Mouse (Mus musculus) forebrain, embryonic 16.5 days (tissue): ENCODE data around the gene Pigv. TPM values are rescaled to one million over a fixed set of nuclear protein-coding genes. Genes with fewer than 3 reads are reported as not detected.

Source experiments
- ATAC-seq: fragments of 200-750 bp; cut with Nextera tagmentation; 2 replicates; pipeline ENCODE4 v1.8.0; 2017; ENCODE audit warnings: mild to moderate bottlenecking, moderate library complexity
- H3K27ac ChIP-seq: fragments of 300-500 bp; sonication (generic); 2 replicates; pipeline ENCODE4 v1.5.1; 2014; ENCODE audit warnings: low read length, control low read depth
- H3K27me3 ChIP-seq: fragments of 300-500 bp; sonication (generic); replicated peaks from 2 replicates; pipeline ENCODE4 v1.6.1; 2014; ENCODE audit warnings: low read length; ENCODE audit not compliant: control insufficient read depth, insufficient read depth
- H3K36me3 ChIP-seq: fragments of 300-500 bp; sonication (generic); 2 replicates; pipeline ENCODE4 v1.6.1; 2014; ENCODE audit not compliant: control insufficient read depth, insufficient read depth
- H3K4me1 ChIP-seq: fragments of 300-500 bp; sonication (generic); replicated peaks from 2 replicates; pipeline ENCODE4 v1.6.1; 2014; ENCODE audit warnings: low read length; ENCODE audit not compliant: control insufficient read depth, insufficient read depth
- H3K4me2 ChIP-seq: fragments of 300-500 bp; sonication (generic); 2 replicates; pipeline ENCODE4 v1.6.1; 2014; ENCODE audit warnings: mild to moderate bottlenecking, low read length, control low read depth
- H3K4me3 ChIP-seq: fragments of 300-500 bp; sonication (generic); replicated peaks from 2 replicates; pipeline ENCODE4 v1.5.1; 2014; ENCODE audit warnings: mild to moderate bottlenecking, low read length, control low read depth
- H3K9ac ChIP-seq: fragments of 300-500 bp; sonication (generic); replicated peaks from 2 replicates; pipeline ENCODE4 v1.6.1; 2014; ENCODE audit warnings: low read depth, low read length, control low read depth
- H3K9me3 ChIP-seq: fragments of 300-500 bp; sonication (generic); 2 replicates; pipeline ENCODE4 v1.6.1; 2016; ENCODE audit warnings: low read length; ENCODE audit not compliant: control insufficient read depth
- WGBS: fragments of 180-500 bp; shearing (Covaris S2); extraction: QIAGEN DNeasy Blood & Tissue Kit; methylation state at CpG from one replicate; pipeline ENCODE4 v1.1.7; 2014; 5-methylcytosine and 5-hydroxymethylcytosine counted together
- polyA plus RNA-seq: library from polyadenylated mRNA; unstranded; fragments of >200 nt; fragmentation: Nextera tagmentation; extraction: Ambion mirVana; gene quantifications from 2 replicates; pipeline ENCODE4 v1.2.1, GENCODE M21; 2015

Pigv gene
- polyA plus RNA-seq, 1 experiment from 2014 or later, result 14.7 TPM

GRCm38 (mm10) chr4:133632483-133633327 lies 39.7 kb downstream of the Pigv start:
- Histone ChIP-seq H3K4me1 (peaks cover 17% of the 10 kb centered on the region), H3K27me3 (no peaks in the 10 kb centered on the region), H3K4me2 (peak overlapping the region; percentile 93), H3K27ac (peak overlapping the region; percentile 84), H3K9me3 (no peaks in the 10 kb centered on the region), H3K9ac (peak overlapping the region; percentile 94), H3K36me3 (no peaks in the 10 kb centered on the region), H3K4me3 (peak overlapping the region; percentile 77)
- ATAC-seq, result peak; percentile 80
- WGBS, result under 1% methylated on average over 52 of the region's 69 CpGs

GRCm38 (mm10) chr4:133631769-133632411 lies 40.6 kb downstream of the Pigv start:
- H3K4me1 ChIP-seq, result peaks cover 17% of the 10 kb centered on the region
- H3K4me3 ChIP-seq, result peak overlapping the region; percentile 77
- peak overlapping the region; percentile 93 for H3K4me2 ChIP-seq
- H3K9ac ChIP-seq, result peak overlapping the region; percentile 94
- H3K36me3 ChIP-seq, result 0 out of 2 replicates have a peak, but pooled peaks cover 2% of the 10 kb centered on the region
- no peaks in the 10 kb centered on the region for H3K9me3 ChIP-seq
- H3K27ac ChIP-seq, result no peak overlapping the region
- 35% methylated on average over 9 of the region's 9 CpGs for WGBS
- H3K27me3 ChIP-seq, result no peaks in the 10 kb centered on the region
- no peak for ATAC-seq

GRCm38 (mm10) chr4:133631071-133631768 lies 41.2 kb downstream of the Pigv start:
- Histone ChIP-seq H3K27me3 (no peaks in the 10 kb centered on the region), H3K36me3 (peaks cover 4% of the 10 kb centered on the region; the same call in 1 of the 2 replicates), H3K4me2 (no peak overlapping the region; the same call in 1 of the 2 replicates), H3K9me3 (no peaks in the 10 kb centered on the region), H3K4me1 (peaks cover 17% of the 10 kb centered on the region), H3K9ac (0 out of 2 replicates have a peak overlapping the region, but pooled peaks have one; percentile 10), H3K27ac (no peak overlapping the region), H3K4me3 (no peak overlapping the region)
- ATAC-seq, result no peak
- WGBS, result 81% methylated on average over 14 of the region's 14 CpGs

GRCm38 (mm10) chr4:133630326-133630920 lies 42.0 kb downstream of the Pigv start:
- Histone ChIP-seq H3K9me3 (no peaks in the 10 kb centered on the region), H3K9ac (no peak overlapping the region), H3K36me3 (peaks cover 7% of the 10 kb centered on the region; the same call in 1 of the 2 replicates), H3K4me2 (no peak overlapping the region), H3K27me3 (no peaks in the 10 kb centered on the region), H3K27ac (no peak overlapping the region), H3K4me3 (no peak overlapping the region), H3K4me1 (peaks cover 17% of the 10 kb centered on the region)
- 91% methylated on average over 8 of the region's 8 CpGs for WGBS
- no peak for ATAC-seq

GRCm38 (mm10) chr4:133629191-133629590 lies 43.3 kb downstream of the Pigv start:
- 91% methylated on average over 7 of the region's 7 CpGs for WGBS
- H3K36me3 ChIP-seq, result peaks cover 9% of the 10 kb centered on the region
- no peak overlapping the region for H3K27ac ChIP-seq
- peaks cover 17% of the 10 kb centered on the region for H3K4me1 ChIP-seq
- no peak overlapping the region for H3K4me2 ChIP-seq
- no peaks in the 10 kb centered on the region for H3K9me3 ChIP-seq
- no peak overlapping the region for H3K4me3 ChIP-seq
- no peak overlapping the region for H3K9ac ChIP-seq
- ATAC-seq, result no peak
- H3K27me3 ChIP-seq, result no peaks in the 10 kb centered on the region

GRCm38 (mm10) chr4:133628517-133628916 lies 43.9 kb downstream of the Pigv start:
- Histone ChIP-seq H3K4me3 (no peak overlapping the region), H3K27me3 (no peaks in the 10 kb centered on the region), H3K9me3 (no peaks in the 10 kb centered on the region), H3K9ac (no peak overlapping the region), H3K4me2 (no peak overlapping the region), H3K36me3 (peaks cover 9% of the 10 kb centered on the region), H3K4me1 (peaks cover 17% of the 10 kb centered on the region), H3K27ac (no peak overlapping the region)
- WGBS, result 92% methylated on average over 2 of the region's 2 CpGs
- ATAC-seq, result no peak

- Histone ChIP-seq H3K4me1 (peaks cover 10% of the 10 kb centered on the region), H3K27me3 (no peaks in the 10 kb centered on the region), H3K4me2 (no peak overlapping the region), H3K27ac (no peak overlapping the region), H3K4me3 (no peak overlapping the region), H3K36me3 (peaks cover 9% of the 10 kb centered on the region), H3K9me3 (no peaks in the 10 kb centered on the region), H3K9ac (no peak overlapping the region)
- WGBS, result 91% methylated on average over 14 of the region's 14 CpGs
- ATAC-seq, result no peak
These were observed 45.4 kb downstream of the Pigv start for GRCm38 (mm10) chr4:133627039-133627438.

- Histone ChIP-seq H3K27me3 (no peaks in the 10 kb centered on the region), H3K9me3 (no peaks in the 10 kb centered on the region), H3K4me2 (no peak overlapping the region), H3K4me3 (no peak overlapping the region), H3K36me3 (peaks cover 9% of the 10 kb centered on the region), H3K4me1 (peaks cover 6% of the 10 kb centered on the region), H3K27ac (no peak overlapping the region), H3K9ac (no peak overlapping the region)
- ATAC-seq, result no peak
- 85% methylated on average over 9 of the region's 9 CpGs for WGBS
These were observed 45.8 kb downstream of the Pigv start for GRCm38 (mm10) chr4:133626621-133627020.

- no peak overlapping the region; the same call in 1 of the 2 replicates for H3K27ac ChIP-seq
- no peaks in the 10 kb centered on the region for H3K9me3 ChIP-seq
- WGBS, result 45% methylated on average over 5 of the region's 5 CpGs
- H3K9ac ChIP-seq, result no peak overlapping the region
- H3K4me2 ChIP-seq, result no peak overlapping the region
- H3K4me1 ChIP-seq, result peaks cover 2% of the 10 kb centered on the region
- peaks cover 9% of the 10 kb centered on the region for H3K36me3 ChIP-seq
- no peak overlapping the region for H3K4me3 ChIP-seq
- no peak for ATAC-seq
- no peaks in the 10 kb centered on the region for H3K27me3 ChIP-seq
These were observed 46.2 kb downstream of the Pigv start for GRCm38 (mm10) chr4:133626221-133626620.
